Mouse (Mus musculus): ENCODE data around the gene C2cd2. TPM values are rescaled to one million over a fixed set of nuclear protein-coding genes. Genes with fewer than 3 reads are reported as not detected.
"Not testable (repeated sequence)": the region's sequence is repeated elsewhere in the genome, so short reads cannot be mapped to it uniquely, and the experiment has no call there.

The C2cd2 gene
- polyA plus RNA-seq, 1 experiment = 32.7 TPM

DNA sequence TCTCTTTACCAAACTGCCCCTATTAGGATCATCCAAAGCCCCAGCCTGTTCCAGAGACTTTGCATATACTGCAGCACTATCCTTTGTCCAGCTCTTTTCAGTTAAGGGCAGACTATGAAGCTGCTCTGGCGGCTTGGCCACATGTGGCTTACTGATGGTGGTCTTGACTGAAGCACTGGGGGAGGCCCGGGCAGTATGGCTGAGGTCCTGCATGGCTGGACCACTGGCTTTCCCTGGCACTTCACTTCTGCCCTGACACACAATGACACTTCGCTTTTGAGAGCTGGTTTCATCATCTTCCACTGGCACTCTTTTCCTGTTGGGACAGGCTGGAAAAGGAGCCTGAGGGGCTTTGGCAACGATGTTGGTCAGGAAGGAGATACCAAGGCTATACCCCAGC lies 10.0 kb downstream of the C2cd2 start:
- Histone ChIP-seq H3K4me3 (replicated peaks; ENCODE audit: extremely low read depth, low read depth, low read length) (no peak overlapping the region), H3K4me1 (ENCODE audit: control insufficient read depth, insufficient read depth, low read length) (no peaks in the 10 kb centered on the region)
- TF ChIP-seq CTCF (IDR thresholded peaks at IDR 0.05; ENCODE audit: insufficient read depth, low read length) = no peak
- DNase-seq = no peak
- 88% methylated on average over 4 of the region's 4 CpGs for WGBS

DNA sequence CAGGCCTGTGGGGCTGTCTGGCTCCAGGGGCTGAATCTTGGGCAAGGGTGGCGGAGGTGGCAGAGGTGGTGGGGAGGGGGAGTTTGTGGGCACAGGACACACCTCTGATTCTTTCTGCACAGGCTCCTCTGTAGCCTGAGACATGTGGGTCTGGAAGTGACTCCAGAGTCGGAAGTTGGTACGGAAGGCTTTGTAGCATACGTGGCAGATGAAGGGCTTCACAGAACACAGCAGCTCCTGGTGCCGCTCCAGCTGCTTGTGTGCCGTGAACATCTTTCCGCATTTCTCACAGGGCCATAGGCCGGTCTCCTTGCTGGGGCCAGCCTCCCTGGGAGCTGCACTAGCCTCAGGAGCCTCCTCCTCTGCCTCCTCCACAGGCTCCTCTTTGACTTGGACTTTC lies 12.3 kb downstream of the C2cd2 start:
- no peaks in the 10 kb centered on the region for H3K4me1 ChIP-seq (ENCODE audit: control insufficient read depth, insufficient read depth, low read length)
- no peak overlapping the region for H3K4me3 ChIP-seq (replicated peaks; ENCODE audit: extremely low read depth, low read depth, low read length)
- DNase-seq = no peak
- WGBS = 97% methylated on average over 8 of the region's 8 CpGs
- TF ChIP-seq POLR2A (IDR thresholded peaks at IDR 0.05; ENCODE audit: borderline replicate concordance, extremely low read depth, low read depth, low read length) (no peak), CTCF (IDR thresholded peaks at IDR 0.05; ENCODE audit: insufficient read depth, low read length) (no peak)

DNA sequence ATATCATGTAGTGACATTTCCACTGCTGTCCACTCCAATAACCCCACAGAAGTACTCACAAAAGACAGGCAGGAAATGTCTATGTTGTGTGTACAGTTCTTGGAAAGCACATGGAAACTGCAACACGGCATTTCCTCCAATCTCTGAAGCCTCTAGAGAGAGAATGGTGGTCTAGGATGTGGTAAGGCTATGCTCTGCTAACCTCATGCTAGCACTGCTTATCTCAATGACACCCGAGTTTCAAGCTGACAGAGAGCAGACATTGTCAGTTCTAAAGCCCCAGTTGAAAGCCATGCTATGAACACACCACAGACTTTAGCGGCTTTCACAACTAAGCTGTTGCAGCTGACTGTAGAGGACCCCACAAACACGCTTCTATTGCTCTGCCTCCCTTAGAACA lies 13.6 kb downstream of the C2cd2 start:
- 71% methylated on average over 4 of the region's 4 CpGs for WGBS
- DNase-seq = no peak
- Histone ChIP-seq H3K4me1 (ENCODE audit: control insufficient read depth, insufficient read depth, low read length) (no peaks in the 10 kb centered on the region), H3K4me3 (replicated peaks; ENCODE audit: extremely low read depth, low read depth, low read length) (no peak overlapping the region)
- TF ChIP-seq POLR2A (IDR thresholded peaks at IDR 0.05; ENCODE audit: borderline replicate concordance, extremely low read depth, low read depth, low read length) (no peak), CTCF (IDR thresholded peaks at IDR 0.05; ENCODE audit: insufficient read depth, low read length) (no peak)

DNA sequence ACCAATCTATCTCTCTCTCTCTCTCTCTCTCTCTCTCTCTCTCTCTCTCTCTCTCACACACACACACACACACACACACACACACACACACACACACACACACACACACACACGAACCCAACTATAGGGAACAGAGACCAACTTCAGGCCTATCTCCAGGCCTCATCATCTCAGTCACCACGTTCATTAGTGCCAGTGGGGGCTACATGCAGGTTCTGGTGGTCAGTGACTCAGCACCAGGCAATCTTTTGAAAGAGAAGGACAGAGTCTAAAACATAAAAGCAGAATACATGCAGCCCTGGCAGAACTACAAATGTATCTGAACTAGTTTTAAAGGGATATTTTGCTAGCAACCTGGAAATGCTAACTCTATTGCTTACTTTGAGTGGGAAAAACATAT lies 15.4 kb downstream of the C2cd2 start:
- H3K4me1 ChIP-seq (ENCODE audit: control insufficient read depth, insufficient read depth, low read length); DNase-seq; H3K4me3 ChIP-seq (replicated peaks; ENCODE audit: extremely low read depth, low read depth, low read length): not testable (repeated sequence)
- WGBS = 66% methylated on average over 2 of the region's 2 CpGs

DNA sequence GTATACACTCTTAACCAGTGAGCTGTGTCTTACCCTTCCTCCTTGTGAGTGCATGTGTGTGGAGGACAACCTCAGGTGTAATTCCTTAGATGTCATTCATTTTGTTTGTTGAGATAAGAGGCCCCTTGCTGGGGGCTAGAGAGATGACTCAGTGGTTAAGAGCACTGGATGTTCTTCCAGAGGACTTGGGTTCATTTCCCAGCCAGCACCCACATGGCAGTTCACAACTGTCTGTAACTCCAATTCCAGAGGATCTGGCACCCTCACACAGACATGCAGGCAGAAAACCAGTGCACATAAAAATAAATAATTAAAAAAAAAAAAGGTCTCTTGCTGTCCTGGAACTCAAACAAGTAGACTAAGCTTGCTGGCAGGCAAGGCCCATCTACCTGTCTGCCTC lies 20.6 kb downstream of the C2cd2 start:
- no peaks in the 10 kb centered on the region for H3K4me1 ChIP-seq (ENCODE audit: control insufficient read depth, insufficient read depth, low read length)
- H3K4me3 ChIP-seq (replicated peaks; ENCODE audit: extremely low read depth, low read depth, low read length) = no peak overlapping the region
- TF ChIP-seq CTCF (IDR thresholded peaks at IDR 0.05; ENCODE audit: insufficient read depth, low read length) (no peak), POLR2A (IDR thresholded peaks at IDR 0.05; ENCODE audit: borderline replicate concordance, extremely low read depth, low read depth, low read length) (no peak)
- DNase-seq = no peak

DNA sequence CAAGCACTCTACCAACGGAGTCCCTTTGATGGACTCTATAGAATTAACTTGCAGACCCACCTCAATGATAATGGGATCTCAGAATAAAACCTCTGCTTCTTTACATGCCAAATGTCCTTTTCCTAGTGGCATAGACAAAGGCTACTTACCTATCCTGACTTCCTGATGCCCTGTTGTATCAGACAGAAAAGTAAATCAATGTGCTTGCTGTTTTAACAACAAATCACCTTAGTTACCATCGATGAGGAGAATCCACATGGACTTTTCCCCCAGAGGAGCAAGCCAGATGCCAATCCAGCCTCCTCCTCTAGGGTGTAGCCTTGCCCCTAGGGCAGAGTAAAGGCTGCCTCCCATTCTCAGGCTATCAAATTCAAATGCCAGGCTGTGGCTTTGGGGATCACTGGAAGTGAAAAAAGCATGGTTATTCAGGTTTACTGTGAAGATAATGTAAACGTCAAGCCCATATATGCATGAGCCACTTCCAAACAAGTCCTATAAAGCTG lies 21.9 kb downstream of the C2cd2 start:
- Histone ChIP-seq H3K4me1 (ENCODE audit: control insufficient read depth, insufficient read depth, low read length) (no peaks in the 10 kb centered on the region), H3K4me3 (replicated peaks; ENCODE audit: extremely low read depth, low read depth, low read length) (no peak overlapping the region)
- no peak for DNase-seq
- no peak for TF ChIP-seq CTCF (IDR thresholded peaks at IDR 0.05; ENCODE audit: insufficient read depth, low read length)
- no peak for TF ChIP-seq POLR2A (IDR thresholded peaks at IDR 0.05; ENCODE audit: borderline replicate concordance, extremely low read depth, low read depth, low read length)
- 81% methylated on average over 3 of the region's 3 CpGs for WGBS

DNA sequence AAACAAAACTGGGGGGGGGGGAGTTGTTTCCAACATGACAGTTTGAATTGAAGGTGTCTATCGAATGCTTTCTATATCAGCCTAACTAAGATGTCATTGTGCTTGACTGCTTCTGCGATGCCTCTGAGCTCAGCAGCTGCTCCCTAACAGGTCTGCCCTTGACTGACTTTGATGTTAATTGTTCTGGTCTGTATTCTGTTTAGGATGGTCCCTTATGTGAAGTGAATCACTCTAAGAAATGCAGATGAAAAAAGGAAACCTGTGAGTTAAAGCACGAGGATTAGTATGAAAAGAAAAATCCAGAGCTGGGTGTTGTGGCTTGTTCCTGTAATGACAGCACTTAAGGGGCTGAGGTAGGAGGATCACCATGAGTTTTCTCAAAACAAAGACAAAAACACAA lies 26.6 kb downstream of the C2cd2 start:
- 90% methylated on average over 3 of the region's 3 CpGs for WGBS
- Histone ChIP-seq H3K4me1 (ENCODE audit: control insufficient read depth, insufficient read depth, low read length) (no peaks in the 10 kb centered on the region), H3K4me3 (replicated peaks; ENCODE audit: extremely low read depth, low read depth, low read length) (no peak overlapping the region)

DNA sequence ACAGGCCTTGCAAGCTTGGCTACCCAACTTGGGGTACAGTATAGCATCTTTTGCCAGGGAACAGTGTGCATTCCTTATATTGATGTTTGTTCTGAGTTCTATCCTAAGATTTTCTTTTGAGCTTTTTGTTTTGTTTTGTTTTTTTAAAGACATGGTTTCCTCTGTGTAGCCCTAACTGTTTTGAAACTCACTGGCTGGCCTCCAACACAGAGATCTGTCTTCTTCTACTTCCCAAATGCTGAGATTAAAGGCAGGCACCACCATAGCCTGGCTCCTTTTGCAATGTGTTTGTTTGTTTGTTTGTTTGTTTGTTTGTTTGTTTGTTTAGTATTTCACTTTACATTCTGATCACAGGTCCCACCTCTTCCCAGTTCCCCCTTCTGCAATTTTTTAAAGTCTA lies 32.2 kb downstream of the C2cd2 start:
- DNase-seq = no peak
- no peak overlapping the region for H3K4me3 ChIP-seq (replicated peaks; ENCODE audit: extremely low read depth, low read depth, low read length)

More for the DNA sequence above, 26.6 kb downstream of the C2cd2 start:
- no peak for DNase-seq
- TF ChIP-seq CTCF (IDR thresholded peaks at IDR 0.05; ENCODE audit: insufficient read depth, low read length) (no peak), POLR2A (IDR thresholded peaks at IDR 0.05; ENCODE audit: borderline replicate concordance, extremely low read depth, low read depth, low read length) (no peak)

DNA sequence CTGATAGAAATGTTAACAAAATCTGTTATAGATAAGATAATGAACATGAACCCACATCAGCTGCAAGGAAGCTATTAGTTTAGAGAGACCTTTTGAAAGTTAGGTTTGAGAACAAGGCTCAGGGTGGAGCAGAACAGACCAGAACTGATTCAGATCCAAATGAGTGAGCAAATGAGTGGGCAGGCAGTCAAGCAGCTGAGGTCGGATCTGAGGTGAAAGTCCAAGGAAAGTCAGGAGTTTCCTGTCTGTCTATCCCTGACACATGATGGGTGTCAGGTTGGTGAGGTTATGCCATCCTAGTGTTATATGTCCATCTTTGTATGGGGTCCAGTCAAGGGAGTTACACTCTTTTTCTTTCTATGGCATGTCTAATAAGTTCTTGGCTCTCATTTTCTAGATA lies 32.9 kb downstream of the C2cd2 start:
- no peak for DNase-seq
- Histone ChIP-seq H3K4me1 (ENCODE audit: control insufficient read depth, insufficient read depth, low read length) (no peaks in the 10 kb centered on the region), H3K4me3 (replicated peaks; ENCODE audit: extremely low read depth, low read depth, low read length) (no peak overlapping the region)
- TF ChIP-seq CTCF (IDR thresholded peaks at IDR 0.05; ENCODE audit: insufficient read depth, low read length) = no peak
- TF ChIP-seq POLR2A (IDR thresholded peaks at IDR 0.05; ENCODE audit: borderline replicate concordance, extremely low read depth, low read depth, low read length) = no peak
- WGBS = 47% methylated on average over 1 of the region's 1 CpGs

More for the DNA sequence above, 32.2 kb downstream of the C2cd2 start:
- no peak for TF ChIP-seq POLR2A (IDR thresholded peaks at IDR 0.05; ENCODE audit: borderline replicate concordance, extremely low read depth, low read depth, low read length)
- TF ChIP-seq CTCF (IDR thresholded peaks at IDR 0.05; ENCODE audit: insufficient read depth, low read length) = no peak
- no peaks in the 10 kb centered on the region for H3K4me1 ChIP-seq (ENCODE audit: control insufficient read depth, insufficient read depth, low read length)

DNA sequence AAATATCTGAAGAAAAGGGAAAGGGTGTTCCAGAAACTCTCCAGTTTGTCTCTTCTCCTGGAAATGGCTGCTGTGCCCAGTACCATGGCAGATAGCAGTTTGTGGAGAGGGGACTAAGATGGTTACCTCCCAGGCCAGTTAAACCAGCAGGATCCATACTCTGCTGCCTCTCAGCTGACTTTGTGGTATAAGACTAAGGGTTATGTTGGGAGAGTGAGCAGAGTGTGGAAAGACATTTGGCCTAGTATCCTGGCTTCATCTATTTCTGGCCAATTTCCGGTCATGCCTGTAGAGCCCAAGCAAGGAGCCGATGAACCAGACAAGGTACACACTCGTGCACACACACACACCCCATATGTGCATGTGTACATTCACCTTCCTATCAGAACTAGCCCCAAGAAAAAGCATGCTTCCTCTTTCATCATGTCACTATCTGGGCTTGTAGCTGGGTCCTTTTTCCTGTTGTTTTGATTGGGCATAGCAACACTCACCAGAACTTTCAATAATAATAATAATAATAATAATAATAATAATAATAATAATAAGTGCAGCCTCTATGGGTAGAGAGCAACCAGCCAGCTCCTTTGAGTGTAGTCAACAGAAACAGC lies 35.0 kb downstream of the C2cd2 start:
- WGBS = 74% methylated on average over 3 of the region's 3 CpGs
- TF ChIP-seq POLR2A (IDR thresholded peaks at IDR 0.05; ENCODE audit: borderline replicate concordance, extremely low read depth, low read depth, low read length) = no peak
- TF ChIP-seq CTCF (IDR thresholded peaks at IDR 0.05; ENCODE audit: insufficient read depth, low read length) = no peak
- Histone ChIP-seq H3K4me3 (replicated peaks; ENCODE audit: extremely low read depth, low read depth, low read length) (no peak overlapping the region), H3K4me1 (ENCODE audit: control insufficient read depth, insufficient read depth, low read length) (peaks cover 3% of the 10 kb centered on the region; the same call in 1 of the 2 replicates)
- DNase-seq = no peak

Measured in lung, adult 2 months (tissue).